Mouse (Mus musculus) kidney, postnatal 25 days (tissue): ENCODE data around the gene Tesk2.

ENCODE experiments used
- DNase-seq, 2 experiments: peaks; one replicate each; pipeline ENCODE4 v3.0.0; 2021; ENCODE audit warnings: mixed read lengths in 2 of 2

Tesk2 gene

DNA sequence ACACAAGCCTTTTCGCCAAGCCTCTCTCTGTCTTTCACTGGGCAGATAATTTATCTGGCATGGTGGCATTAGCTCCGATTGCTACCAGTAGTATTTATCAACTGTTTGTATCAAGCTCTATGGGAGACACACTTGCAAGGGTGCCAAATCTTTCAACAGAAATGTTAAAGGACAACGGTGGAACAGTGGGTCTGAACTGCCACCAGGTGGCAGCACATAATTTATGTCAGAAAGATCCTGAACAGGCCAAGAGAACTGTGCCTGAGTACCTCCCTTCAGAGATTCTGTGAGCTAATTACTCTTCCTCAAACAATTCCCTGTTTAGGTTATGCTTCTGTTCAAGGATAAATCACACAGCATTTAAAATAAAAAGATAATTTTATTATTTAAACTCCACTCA is 1.4 kb upstream of the Tesk2 start:
- peak; percentile 75 to 78 for DNase-seq

- DNase-seq: no peak
These were observed 415 bp downstream of the Tesk2 start for GRCm38 (mm10) chr4:116721098-116721628.

- DNase-seq: no peak
These were observed 1.5 kb downstream of the Tesk2 start for GRCm38 (mm10) chr4:116722230-116722629.

DNA sequence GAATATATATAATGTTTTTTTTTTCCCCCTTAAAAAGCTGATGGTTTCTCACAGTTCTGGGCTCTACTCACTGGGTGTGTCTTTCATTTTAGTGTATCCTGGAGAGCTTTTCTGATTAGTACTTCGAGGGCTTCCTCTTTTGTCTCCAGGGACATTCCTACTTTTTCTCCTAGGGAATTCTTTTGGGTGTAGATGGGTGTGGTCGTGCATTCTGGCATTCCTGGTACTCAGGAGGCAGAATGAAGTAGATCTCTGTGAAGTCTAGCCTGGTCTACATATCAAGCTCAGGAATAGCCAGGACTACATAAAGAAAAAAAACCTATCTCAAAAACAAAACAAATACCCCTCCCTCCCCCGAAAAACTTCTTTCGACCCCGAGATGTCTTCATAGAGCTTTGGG is 4.7 kb downstream of the Tesk2 start:
- no peak for DNase-seq

DNA sequence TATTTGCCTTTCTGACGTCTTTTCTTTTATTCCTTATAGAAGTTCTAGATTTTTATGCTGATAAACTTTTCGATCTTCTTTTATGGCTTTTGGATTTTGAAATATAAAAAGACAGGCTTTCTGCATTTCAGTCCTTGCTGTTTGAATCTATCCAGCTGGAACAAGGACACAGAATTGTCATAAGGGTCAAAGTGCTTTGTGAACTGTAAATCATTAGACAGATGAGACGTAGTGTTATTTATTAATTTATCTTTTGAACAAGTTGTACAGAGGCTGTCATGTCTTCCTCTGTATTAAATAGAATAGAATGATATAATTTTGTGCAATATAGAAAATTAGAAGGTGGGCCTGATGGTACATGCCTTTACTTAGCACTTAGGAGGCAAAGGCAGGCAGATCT is 6.7 kb downstream of the Tesk2 start:
- no peak for DNase-seq

DNA sequence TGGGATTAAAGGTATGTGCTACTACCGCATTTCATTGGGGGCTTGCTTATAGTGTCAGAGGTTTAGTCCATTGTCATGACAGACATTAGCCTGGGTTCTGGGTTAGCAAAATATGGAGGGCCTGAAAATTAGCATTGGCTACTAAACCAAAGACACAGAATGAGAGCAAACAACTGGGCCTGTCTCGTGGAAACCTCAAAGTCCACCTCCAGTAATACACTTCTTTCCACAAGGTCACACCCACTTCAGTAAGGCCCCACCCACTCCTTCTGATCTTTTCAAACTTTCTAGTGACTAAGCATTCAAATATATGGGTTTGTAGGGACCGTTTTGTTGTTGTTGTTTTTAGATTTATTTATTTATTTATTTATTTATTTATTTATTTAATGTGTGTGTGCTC is 8.8 kb downstream of the Tesk2 start:
- no peak for DNase-seq

- no peak for DNase-seq
These were observed 10.3 kb downstream of the Tesk2 start for GRCm38 (mm10) chr4:116731077-116731476.

DNA sequence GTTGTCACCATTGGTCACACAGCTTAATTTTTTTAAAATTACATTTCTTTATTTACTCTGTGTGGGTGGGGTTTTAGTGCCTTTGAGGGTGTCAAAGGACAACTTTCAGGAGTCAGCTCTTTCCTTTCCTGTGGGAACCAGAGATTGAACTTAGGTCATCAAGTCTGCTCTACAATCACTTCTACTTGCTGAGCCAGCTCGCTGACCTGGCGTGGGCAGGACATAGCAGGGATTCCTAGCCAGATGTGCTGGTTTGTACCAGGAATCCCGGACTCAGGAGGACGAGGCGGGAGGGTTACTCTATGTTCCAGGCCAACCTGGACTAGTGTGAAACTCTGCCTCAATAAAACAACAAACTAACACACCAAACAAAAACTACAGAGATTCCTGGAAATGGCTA is 11.6 kb downstream of the Tesk2 start:
- DNase-seq: peak; percentile 43 to 71

DNA sequence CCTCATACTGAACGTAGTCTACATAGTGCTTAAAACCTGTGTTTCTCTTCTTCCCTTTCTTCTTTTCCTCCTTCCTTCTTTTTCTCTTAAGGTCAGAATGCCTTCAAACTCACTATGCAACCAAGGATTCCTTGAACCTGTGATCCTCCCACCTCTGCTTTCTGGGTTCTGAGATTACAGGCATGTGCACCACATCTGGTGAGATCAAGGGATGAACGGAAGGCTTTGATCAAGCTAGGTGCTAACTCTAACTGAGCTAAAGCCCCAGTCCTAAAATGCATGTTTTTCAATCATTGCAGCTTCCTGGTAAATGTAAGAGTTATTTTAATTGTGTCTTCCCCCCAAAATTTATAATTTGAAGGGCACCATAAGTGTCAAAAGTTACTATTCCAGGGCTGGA is 14.2 kb downstream of the Tesk2 start:
- DNase-seq: no peak

DNA sequence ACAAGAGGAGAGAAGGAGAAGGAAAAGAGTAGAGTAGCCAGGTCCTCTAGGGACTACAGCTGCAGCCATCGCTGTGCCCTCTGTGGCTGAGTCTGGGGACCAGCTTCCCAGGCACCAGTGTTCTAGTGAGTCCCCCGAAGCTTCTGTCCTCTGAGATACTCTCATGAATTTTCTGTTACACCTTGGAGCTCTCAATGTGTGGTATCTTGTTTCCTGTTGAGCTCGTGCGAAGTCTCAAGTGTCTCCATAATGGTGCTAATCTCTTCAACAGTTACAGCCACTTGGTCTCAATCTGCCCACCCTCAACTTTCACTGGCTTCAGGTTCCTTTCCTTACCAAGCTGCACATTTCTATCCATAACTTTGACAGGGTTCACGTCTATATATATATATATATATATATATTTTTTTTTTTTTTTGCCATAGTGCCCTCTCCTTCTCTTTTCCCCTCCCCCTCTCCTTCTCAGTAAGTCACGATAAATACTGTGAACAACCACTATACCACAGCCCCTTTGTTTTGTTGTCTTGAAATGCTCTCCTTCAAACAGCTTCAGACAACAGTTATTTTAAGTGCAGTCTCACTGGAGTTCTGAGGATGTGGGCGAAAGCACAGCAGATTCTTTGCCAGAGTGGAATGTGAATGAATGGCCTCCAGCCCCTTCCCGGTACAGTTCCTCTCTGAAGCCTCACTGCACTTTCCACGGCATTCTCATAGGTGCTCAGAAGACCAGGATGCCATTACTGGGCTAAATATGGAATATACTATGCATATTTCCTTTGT is 18.4 kb downstream of the Tesk2 start:
- DNase-seq: no peak

- no peak for DNase-seq
These were observed 29.0 kb downstream of the Tesk2 start for GRCm38 (mm10) chr4:116749750-116750149.

DNA sequence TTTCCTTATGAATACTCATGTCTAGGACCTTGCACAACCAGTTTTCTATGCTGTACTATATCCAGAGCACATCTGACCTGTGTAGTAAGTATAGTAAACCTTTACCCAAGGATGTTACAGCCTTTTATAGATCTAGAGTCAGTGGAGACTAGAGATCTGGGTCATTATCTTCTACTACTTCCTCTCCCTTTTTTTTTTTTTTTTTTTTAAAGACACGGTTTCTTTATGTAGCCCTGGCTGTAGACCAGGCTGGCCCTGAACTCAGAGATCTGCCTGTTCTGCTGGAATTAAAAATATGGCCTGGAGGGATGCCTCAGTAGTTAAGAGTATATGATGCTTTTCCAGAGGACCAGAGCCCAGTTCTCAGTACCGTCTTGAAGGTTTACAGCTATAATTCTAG is 41.2 kb downstream of the Tesk2 start:
- no peak for DNase-seq

- no peak for DNase-seq
These were observed 43.3 kb downstream of the Tesk2 start for GRCm38 (mm10) chr4:116764001-116764400.

DNA sequence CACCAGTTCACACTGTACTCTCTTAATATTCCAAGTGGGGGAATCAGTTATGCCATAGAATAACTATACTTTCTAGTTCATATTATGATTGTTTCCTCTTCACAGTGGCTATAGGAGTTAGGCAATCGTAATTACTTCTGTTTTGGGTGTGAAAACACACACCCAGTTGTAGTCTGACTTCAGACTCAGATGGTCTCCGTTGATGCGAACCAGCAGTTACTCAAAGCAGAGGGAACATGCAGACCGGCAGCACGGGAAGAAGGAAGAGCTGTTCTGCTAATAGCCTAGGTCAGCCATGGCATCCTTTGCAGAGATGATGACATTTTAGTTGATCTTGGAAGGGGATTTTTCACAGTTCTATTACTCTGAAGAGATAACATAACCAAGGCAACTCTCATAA is 47.8 kb downstream of the Tesk2 start:
- DNase-seq: no peak

DNA sequence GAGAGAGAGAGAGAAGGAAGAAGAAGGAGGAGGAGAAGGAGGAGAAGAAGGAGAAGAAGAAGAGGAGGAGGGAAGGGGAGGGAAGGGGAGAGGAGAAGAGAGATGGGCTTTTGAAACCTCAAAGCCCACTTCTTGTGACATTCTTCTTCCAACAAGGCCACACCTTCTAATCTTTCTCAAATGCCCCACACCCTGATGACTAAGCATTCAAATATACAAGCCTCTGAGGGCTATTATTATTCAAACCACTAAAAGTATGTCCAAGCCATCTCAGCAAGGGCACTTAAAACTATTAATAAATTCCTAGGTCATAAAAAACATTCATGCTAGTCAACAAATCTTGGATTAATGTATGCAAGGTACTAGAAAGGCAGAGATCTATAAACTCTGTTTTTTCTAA is 48.3 kb downstream of the Tesk2 start:
- no peak for DNase-seq

DNA sequence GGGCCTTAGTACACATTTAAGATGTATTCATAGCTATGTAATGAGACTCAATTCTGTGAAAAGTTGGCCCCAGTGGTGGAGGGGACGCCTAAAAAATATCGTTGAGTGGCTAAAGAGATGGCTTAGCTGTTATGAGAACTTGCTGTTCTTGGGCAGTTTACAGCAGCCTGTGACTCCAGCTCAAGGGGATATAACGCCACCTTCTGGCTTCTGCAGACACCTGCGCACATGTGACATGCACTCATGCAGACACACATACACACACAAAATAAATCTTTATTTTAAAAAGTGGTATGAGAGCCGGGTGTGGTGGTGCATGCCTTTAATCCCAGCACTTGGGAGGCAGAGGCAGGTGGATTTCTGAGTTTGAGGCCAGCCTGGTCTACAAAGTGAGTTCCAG is 55.6 kb downstream of the Tesk2 start:
- DNase-seq: no peak

- DNase-seq: no peak
These were observed 56.3 kb downstream of the Tesk2 start for GRCm38 (mm10) chr4:116777079-116777478.

DNA sequence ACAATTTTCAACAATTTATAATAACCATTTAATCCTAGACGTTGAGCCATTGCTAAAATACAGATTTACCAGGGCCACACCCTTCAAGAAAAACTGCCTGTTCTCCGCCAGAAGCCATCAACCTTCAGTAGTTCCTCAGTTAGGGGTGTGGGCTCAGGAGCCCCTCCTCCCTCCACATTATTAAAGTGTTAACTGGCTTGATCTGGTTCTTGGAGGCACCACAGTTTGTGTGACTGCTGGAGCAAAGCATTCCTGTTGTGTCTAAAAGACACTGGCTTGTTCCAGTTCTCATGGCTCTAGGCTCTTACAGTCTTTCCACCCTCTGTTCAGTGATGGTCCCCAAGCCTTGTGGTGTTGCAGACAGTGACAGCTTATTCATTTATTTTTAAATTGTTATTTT is 59.8 kb downstream of the Tesk2 start:
- DNase-seq: no peak

- no peak for DNase-seq
These were observed 60.6 kb downstream of the Tesk2 start for GRCm38 (mm10) chr4:116781366-116781765.

GRCm38 (mm10) chr4:116782171-116782570 is 61.4 kb downstream of the Tesk2 start:
- DNase-seq: no peak

DNA sequence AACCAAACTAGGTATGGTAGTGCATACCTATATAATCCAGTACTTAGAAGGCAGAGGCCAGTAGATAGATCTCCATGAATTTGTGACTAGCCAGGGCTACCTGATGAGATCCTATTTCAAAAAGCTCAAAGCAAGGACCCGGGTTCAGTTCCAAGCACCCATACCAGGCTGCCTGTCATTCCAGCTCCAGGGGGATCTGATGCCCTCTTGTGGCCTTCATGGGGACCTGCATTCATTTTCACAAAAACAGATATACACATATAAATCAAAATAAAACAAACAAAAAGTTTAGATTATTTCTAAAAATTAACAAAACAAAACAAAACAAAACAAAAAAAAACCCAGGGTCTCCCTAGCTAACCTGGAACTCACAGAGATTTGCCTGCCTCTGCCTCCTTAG is 65.8 kb downstream of the Tesk2 start:
- no peak for DNase-seq

GRCm38 (mm10) chr4:116787985-116788760 is 67.4 kb downstream of the Tesk2 start:
- DNase-seq: no peak

- DNase-seq: peak; percentile 80 to 95
These were observed 68.2 kb downstream of the Tesk2 start for GRCm38 (mm10) chr4:116788956-116789355.

GRCm38 (mm10) chr4:116792453-116792852 is 71.7 kb downstream of the Tesk2 start:
- DNase-seq: no peak
